Mouse (Mus musculus) cerebellum, postnatal 25 days (tissue): ENCODE measurements around the gene Nmb.

Experiments used
- DNase-seq, 2 experiments: peaks; one replicate each; pipeline ENCODE4 v3.0.0; 2021; ENCODE audit warnings: mixed read lengths in 2 of 2

The Nmb gene

GRCm38 (mm10) chr7:80855316-80855715 lies 49.6 kb downstream of the Nmb start:
- no peak for DNase-seq

- DNase-seq = no peak
Measured at GRCm38 (mm10) chr7:80853218-80853617, 51.7 kb downstream of the Nmb start.
